Mouse (Mus musculus) adrenal gland, postnatal 14 days (tissue): ENCODE results near the gene Klf16. TPM values are rescaled to one million over a fixed set of nuclear protein-coding genes. Genes with fewer than 3 reads are reported as not detected.

Experiments
- DNase-seq: peaks from one replicate; pipeline ENCODE4 v3.0.0; 2021; ENCODE audit warnings: mixed read lengths
- microRNA-seq, 2 experiments: library from miRNA; unstranded; fragments of <30 nt; microRNA quantifications; one replicate each; pipeline ENCODE4 v1.2.0; 2021
- total RNA-seq: library from RNA; stranded (reverse); gene quantifications from 2 replicates; pipeline ENCODE4 v1.2.3, GENCODE M21; 2021

Klf16 gene
- total RNA-seq, 1 experiment from 2014 or later: 11.6 TPM

GRCm38 (mm10) chr10:80539493-80539892 lies 37.6 kb downstream of the Klf16 start:
- peak; percentile 63 for DNase-seq

- DNase-seq: peak; percentile 97
Measured at GRCm38 (mm10) chr10:80538710-80539394, 38.3 kb downstream of the Klf16 start, which contains the start of gene Atp8b3. Gene Atp8b3 (minus strand): TSS chr10:80539124.

DNA sequence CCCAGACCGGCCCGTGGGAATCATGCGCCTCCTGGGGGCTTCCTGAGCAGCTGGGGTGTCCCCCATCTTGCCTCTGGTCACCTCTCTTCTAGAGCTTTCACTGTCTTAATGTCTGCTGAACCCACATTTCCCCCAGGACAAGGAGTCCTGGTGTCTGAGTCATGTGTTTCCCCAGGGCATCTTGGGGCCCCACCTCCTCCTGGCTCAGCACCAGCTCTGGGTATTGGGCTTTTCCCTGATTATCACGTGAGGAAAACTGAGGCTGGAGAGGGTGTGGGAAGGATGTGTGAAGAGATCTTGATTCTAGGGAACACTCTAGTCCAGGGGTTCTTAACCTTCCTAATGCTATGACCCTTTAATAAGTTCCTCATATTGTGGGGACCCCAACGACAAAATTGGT lies 38.9 kb downstream of the Klf16 start:
- DNase-seq: peak; percentile 72

DNA sequence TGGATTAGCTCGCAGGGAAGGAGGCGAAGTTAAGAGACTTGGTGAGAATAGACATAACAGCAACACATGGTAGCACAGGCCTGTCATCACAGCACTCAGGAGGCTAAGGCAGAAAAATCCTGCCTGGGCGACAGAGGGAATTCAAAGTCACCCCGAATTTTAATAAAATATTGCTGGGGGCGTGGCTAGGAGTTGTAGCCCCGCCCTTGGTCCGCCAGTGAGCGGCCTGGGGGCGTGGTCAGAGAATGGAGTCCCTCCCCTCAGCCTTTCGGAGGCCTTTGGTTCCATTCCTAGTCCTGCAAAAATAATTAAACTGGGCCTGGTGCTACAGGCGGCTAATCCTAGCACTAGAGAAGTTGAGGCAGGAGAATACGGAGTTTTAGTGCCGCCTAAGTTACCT lies 41.4 kb downstream of the Klf16 start:
- no peak for DNase-seq

GRCm38 (mm10) chr10:80535071-80535470 lies 42.0 kb downstream of the Klf16 start:
- DNase-seq: no peak

DNA sequence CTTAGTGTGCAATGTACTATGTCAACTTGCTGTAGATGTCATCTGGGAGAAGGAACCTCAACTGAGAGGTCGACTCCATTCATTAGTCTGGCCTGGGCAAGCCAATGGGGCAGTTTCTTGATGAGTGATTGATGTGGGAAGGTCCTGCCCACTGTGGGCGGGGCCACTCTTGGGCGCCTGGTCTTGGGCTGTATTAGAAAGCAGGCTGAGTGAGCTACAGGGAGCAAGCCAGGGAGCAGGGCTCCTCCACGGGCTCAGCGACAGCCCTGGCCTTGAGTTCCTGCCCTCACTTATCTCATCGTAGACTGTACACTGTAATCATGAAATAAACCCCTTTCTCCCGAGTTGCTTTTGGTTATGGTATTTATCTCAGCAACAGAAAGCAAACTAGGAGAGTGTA lies 43.4 kb downstream of the Klf16 start:
- DNase-seq: peak; percentile 77

DNA sequence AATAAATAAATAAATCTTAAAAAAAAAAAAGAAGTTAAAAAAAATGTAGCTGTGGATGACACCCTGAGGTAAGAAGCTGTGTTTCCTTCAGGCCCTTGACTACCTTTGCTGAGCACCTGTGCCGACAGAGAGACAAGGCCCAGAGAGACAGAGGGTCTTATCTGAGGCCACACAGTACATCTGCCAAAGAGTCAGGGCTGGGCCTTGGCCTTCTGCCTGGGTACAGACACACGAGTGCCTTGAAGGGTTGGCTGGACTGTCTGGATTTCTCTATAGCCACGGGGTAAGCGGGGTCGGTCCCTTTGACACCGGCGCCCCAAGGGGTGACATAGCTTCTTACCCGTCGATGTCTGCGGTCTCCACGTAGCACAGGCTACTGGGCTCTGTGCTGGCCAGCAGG lies 44.3 kb downstream of the Klf16 start:
- no peak for DNase-seq

DNA sequence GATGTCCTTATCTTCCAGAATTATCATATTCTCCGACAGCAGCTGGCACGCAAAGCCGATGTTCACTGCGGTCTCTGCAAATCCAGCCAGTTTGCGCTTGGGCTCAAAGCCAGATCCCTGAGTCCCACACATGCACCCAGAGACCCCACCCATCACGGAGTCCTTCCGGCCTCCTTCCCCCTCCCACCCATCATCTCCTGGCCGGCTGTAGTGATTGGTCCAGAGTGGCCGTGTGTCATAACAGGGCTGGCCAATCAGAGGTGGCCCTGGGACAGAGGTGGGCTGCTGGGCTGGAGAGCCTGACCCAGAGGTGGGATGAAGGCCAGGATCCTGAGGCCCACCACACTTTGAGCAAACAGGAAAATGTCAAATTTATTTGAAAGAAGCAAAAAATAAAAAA lies 50.9 kb downstream of the Klf16 start:
- DNase-seq: no peak

DNA sequence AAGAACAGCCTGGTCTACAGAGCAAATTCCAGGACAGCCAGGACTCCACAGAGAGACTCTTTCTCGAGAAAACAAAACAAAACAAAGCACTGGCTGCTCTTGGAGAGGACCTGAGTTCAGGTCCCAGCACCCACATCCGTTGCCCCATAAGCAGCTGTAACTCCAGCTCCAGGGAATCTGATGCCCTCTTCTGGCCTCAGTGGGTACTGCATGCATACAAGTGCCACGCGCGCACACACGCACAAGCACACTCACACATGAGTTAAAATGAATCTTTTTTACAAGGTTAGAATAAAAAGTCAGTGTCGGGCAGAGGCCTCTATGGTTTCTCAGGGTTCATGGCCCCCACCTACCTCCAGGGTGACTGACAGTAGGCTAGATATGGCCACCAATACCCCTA lies 53.8 kb downstream of the Klf16 start:
- no peak for DNase-seq

GRCm38 (mm10) chr10:80519287-80519686 lies 57.8 kb downstream of the Klf16 start:
- no peak for DNase-seq

Small RNAs within 50 kb of the gene (microRNA-seq; reads per million reads assigned to microRNA genes)
- gene Mir6912: 0.76 to 2.1 reads per million in 2 experiments

Other genes starting within 250 kb of the Klf16 start
- gene Pcsk4, start 247.8 kb downstream of the Klf16 start, total RNA-seq: 3.9 and 4.7 TPM in 2 replicates
- gene Reep6, start 247.4 kb downstream of the Klf16 start, total RNA-seq: 16.0 and 45.2 TPM in 2 replicates
- gene Adamtsl5, start 228.9 kb downstream of the Klf16 start, total RNA-seq: 8.4 and 10.9 TPM in 2 replicates
- 0.30 and 0.44 TPM in 2 replicates for gene Plk5, start 220.9 kb downstream of the Klf16 start, total RNA-seq
- gene Mex3d, start 189.7 kb downstream of the Klf16 start, total RNA-seq: 21.8 and 22.8 TPM in 2 replicates
- 106 and 116 TPM in 2 replicates for gene Mbd3, start 177.8 kb downstream of the Klf16 start, total RNA-seq
- gene Uqcr11, start 170.5 kb downstream of the Klf16 start, total RNA-seq: 1,202 and 1,279 TPM in 2 replicates
- gene Tcf3, start 143.7 kb downstream of the Klf16 start, total RNA-seq: 54.4 and 61.8 TPM in 2 replicates
- gene Onecut3, start 82.5 kb downstream of the Klf16 start, total RNA-seq: not detected in 2 replicates
- 0.19 TPM in 2 replicates for gene Atp8b3, start 38.2 kb downstream of the Klf16 start, total RNA-seq
- gene Rexo1, start 15.8 kb downstream of the Klf16 start, total RNA-seq: 40.9 and 46.4 TPM in 2 replicates
- 97.7 and 98.7 TPM in 2 replicates for gene Abhd17a, start 13.0 kb upstream of the Klf16 start, total RNA-seq
- gene Scamp4, start 25.6 kb upstream of the Klf16 start, total RNA-seq: 44.2 and 50.5 TPM in 2 replicates
- gene Adat3, start 25.6 kb upstream of the Klf16 start, total RNA-seq: 3.1 and 4.9 TPM in 2 replicates
- gene Gm49322, start 28.7 kb upstream of the Klf16 start, total RNA-seq: 1.6 and 2.5 TPM in 2 replicates
- gene Csnk1g2, start 45.5 kb upstream of the Klf16 start, total RNA-seq: 105 and 108 TPM in 2 replicates
- 53.5 and 58.0 TPM in 2 replicates for gene Btbd2, start 79.8 kb upstream of the Klf16 start, total RNA-seq
- 224 and 226 TPM in 2 replicates for gene Mknk2, start 100.8 kb upstream of the Klf16 start, total RNA-seq
- 12.8 and 24.1 TPM in 2 replicates for gene Mob3a, start 124.7 kb upstream of the Klf16 start, total RNA-seq
- 12.1 and 12.6 TPM in 2 replicates for gene Izumo4, start 124.9 kb upstream of the Klf16 start, total RNA-seq
- gene Ap3d1, start 164.9 kb upstream of the Klf16 start, total RNA-seq: 80.3 and 85.6 TPM in 2 replicates
- 82.3 and 90.7 TPM in 2 replicates for gene Dot1l, start 177.9 kb upstream of the Klf16 start, total RNA-seq
- 47.6 and 52.2 TPM in 2 replicates for gene Sf3a2, start 220.9 kb upstream of the Klf16 start, total RNA-seq
- 59.5 and 71.1 TPM in 2 replicates for gene Plekhj1, start 221.3 kb upstream of the Klf16 start, total RNA-seq
- gene Amh, start 227.9 kb upstream of the Klf16 start, total RNA-seq: 0.74 and 0.94 TPM in 2 replicates
- 2.8 and 3.1 TPM in 2 replicates for gene Jsrp1, start 236.2 kb upstream of the Klf16 start, total RNA-seq
- gene Oaz1, start 249.3 kb upstream of the Klf16 start, total RNA-seq: 734 and 741 TPM in 2 replicates